8 mouse cellular contexts compared by ENCODE assay signal in the genomic region with DNA sequence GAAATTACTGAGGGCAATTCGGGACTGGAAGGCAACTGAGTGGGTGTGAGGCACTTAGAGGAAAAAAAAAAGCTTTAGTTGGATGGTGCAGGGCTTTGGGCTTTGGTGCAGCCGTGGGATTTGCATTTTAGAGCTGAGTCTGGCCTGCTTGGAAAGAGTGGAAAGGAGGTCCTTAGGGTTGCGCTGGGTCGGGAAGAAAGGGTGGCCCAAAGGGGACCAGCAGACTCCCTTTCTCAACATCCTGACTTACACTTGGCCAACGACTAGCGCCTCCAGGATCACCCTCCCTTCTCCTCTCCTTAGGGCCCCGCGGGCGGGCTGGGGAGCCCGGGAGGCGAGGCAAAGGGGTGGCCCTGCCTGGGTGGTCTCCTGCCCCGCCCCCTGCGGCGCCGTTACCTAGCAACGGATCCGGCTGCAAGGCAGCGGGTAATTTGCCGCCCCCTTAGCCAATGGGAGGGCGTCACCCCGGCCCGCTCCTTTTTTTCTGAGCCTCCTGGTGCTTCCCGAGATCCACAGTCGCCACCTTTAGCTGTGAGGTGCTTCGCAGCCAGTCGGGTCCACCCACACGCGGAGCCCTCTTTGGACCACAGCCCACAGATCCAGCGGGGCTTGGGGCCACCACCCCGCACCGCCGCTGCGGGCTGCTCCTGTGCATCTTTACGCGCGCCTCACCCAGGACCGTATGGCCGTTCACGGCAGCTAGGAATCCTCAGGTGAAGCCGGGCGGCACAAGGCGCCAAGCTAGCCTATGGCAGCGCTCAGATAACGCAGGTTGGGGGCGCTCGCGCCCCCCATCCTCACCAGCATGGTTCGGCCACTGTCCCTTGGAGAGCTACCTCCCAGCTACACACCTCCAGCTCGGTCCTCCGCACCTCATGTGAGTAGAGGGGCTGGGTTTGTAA. TPM values are rescaled to one million over a fixed set of nuclear protein-coding genes. Genes with fewer than 3 reads are reported as not detected.
DNase-seq lines count a peak whose midpoint lies in the region; ATAC-seq and TF ChIP-seq lines count a peak whose summit lies in the region.

TSS of gene Ptch2 (plus strand) at position 525 of the 902 bp plus-strand sequence.

- peak within 1 kb of the TSS; percentile 49; the same call in 1 of the 2 replicates for H3K27ac ChIP-seq in ES-Bruce4 (ENCODE audit: insufficient read depth, low read length)
- H3K27ac ChIP-seq in forebrain, embryonic 14.5 days (ENCODE audit: low read depth, low read length): peak within 1 kb of the TSS; percentile 55
- H3K27ac ChIP-seq in heart, postnatal 0 days (ENCODE audit: low read depth): peak within 1 kb of the TSS; percentile 73
- H3K27ac ChIP-seq in liver, postnatal 0 days (ENCODE audit: low read depth): 0 out of 2 replicates have a peak within 1 kb of the TSS, but pooled peaks have one; percentile 29
- H3K27ac ChIP-seq in neural tube, embryonic 15.5 days (replicated peaks): peak within 1 kb of the TSS; percentile 79

- ATAC-seq in forebrain, embryonic 14.5 days: peak; percentile 89
- ATAC-seq in heart, postnatal 0 days (ENCODE audit: insufficient read depth, low read depth): peak; percentile 67
- ATAC-seq in liver, postnatal 0 days: peak; percentile 25; the same call in 1 of the 2 replicates
- peak; percentile 90 for ATAC-seq in neural tube, embryonic 15.5 days (ENCODE audit: low FRiP score)

- no peaks in the 10 kb centered on the region for H3K9me3 ChIP-seq in ES-Bruce4 (replicated peaks; ENCODE audit: control insufficient read depth, insufficient read depth, low read length, poor library complexity, severe bottlenecking)
- H3K9me3 ChIP-seq in forebrain, embryonic 14.5 days (replicated peaks; ENCODE audit: control insufficient read depth, low read length): no peaks in the 10 kb centered on the region
- no peaks in the 10 kb centered on the region for H3K9me3 ChIP-seq in heart, postnatal 0 days (replicated peaks; ENCODE audit: control insufficient read depth, low read length)
- H3K9me3 ChIP-seq in liver, postnatal 0 days (ENCODE audit: low read length): no peaks in the 10 kb centered on the region
- H3K9me3 ChIP-seq in neural tube, embryonic 15.5 days (replicated peaks): no peaks in the 10 kb centered on the region

- peak within 1 kb of the TSS; percentile 92 for H3K4me2 ChIP-seq in forebrain, embryonic 14.5 days (ENCODE audit: low read length)
- peak within 1 kb of the TSS; percentile 81 for H3K4me2 ChIP-seq in heart, postnatal 0 days (ENCODE audit: low read depth, low read length)
- H3K4me2 ChIP-seq in liver, postnatal 0 days (ENCODE audit: low read depth, low read length): peak within 1 kb of the TSS; percentile 72
- peak within 1 kb of the TSS; percentile 94 for H3K4me2 ChIP-seq in neural tube, embryonic 15.5 days

- peak; percentile 58 for DNase-seq in brain, adult 2 months (ENCODE audit: low read depth, low spot score)
- peak; percentile 82 for DNase-seq in forebrain, embryonic 14.5 days (ENCODE audit: low spot score)
- DNase-seq in heart, postnatal 0 days (ENCODE audit: low spot score): peak; percentile 27
- DNase-seq in kidney, postnatal 36 days: peak; percentile 79 to 83
- DNase-seq in liver, postnatal 0 days: peak; percentile 57
- peak; percentile 68 to 80 for DNase-seq in thymus, postnatal 36 days

- H3K36me3 ChIP-seq in ES-Bruce4 (ENCODE audit: control insufficient read depth, insufficient read depth, low read length, poor library complexity, severe bottlenecking): no peaks in the 10 kb centered on the region
- H3K36me3 ChIP-seq in forebrain, embryonic 14.5 days (ENCODE audit: control insufficient read depth, insufficient read depth, low read length): no peaks in the 10 kb centered on the region
- no peaks in the 10 kb centered on the region for H3K36me3 ChIP-seq in heart, postnatal 0 days (replicated peaks; ENCODE audit: control insufficient read depth, insufficient read depth, low read length)
- no peaks in the 10 kb centered on the region for H3K36me3 ChIP-seq in liver, postnatal 0 days (replicated peaks; ENCODE audit: insufficient read depth, low read length)
- peaks cover 3% of the 10 kb centered on the region; the same call in 1 of the 2 replicates for H3K36me3 ChIP-seq in neural tube, embryonic 15.5 days

- TF ChIP-seq POLR2A in ES-Bruce4 (IDR thresholded peaks at IDR 0.05; ENCODE audit: insufficient read depth, low read length): no peak

- no peaks in the 10 kb centered on the region for H3K4me1 ChIP-seq in ES-Bruce4 (ENCODE audit: control insufficient read depth, insufficient read depth, low read length)
- peaks cover 13% of the 10 kb centered on the region for H3K4me1 ChIP-seq in forebrain, embryonic 14.5 days (ENCODE audit: control insufficient read depth, insufficient read depth, low read length)
- H3K4me1 ChIP-seq in heart, postnatal 0 days (ENCODE audit: control insufficient read depth, insufficient read depth): peaks cover 11% of the 10 kb centered on the region; the same call in 1 of the 2 replicates
- H3K4me1 ChIP-seq in liver, postnatal 0 days (ENCODE audit: insufficient read depth): peaks cover 20% of the 10 kb centered on the region
- peaks cover 30% of the 10 kb centered on the region for H3K4me1 ChIP-seq in neural tube, embryonic 15.5 days

- no peak for TF ChIP-seq CTCF in ES-Bruce4 (IDR thresholded peaks at IDR 0.05; ENCODE audit: low read depth, low read length)
- TF ChIP-seq CTCF in heart, postnatal 0 days (IDR thresholded peaks at IDR 0.05; ENCODE audit: low read depth): no peak
- TF ChIP-seq CTCF in liver, postnatal 0 days (IDR thresholded peaks at IDR 0.05; ENCODE audit: low read depth): no peak

- peak within 1 kb of the TSS; percentile 65 for H3K9ac ChIP-seq in ES-Bruce4 (ENCODE audit: low read depth, poor library complexity, severe bottlenecking)
- H3K9ac ChIP-seq in forebrain, embryonic 14.5 days (ENCODE audit: low read length): peak within 1 kb of the TSS; percentile 75
- H3K9ac ChIP-seq in heart, postnatal 0 days (replicated peaks; ENCODE audit: low read depth, low read length): peak within 1 kb of the TSS; percentile 55
- peak within 1 kb of the TSS; percentile 26; the same call in 1 of the 2 replicates for H3K9ac ChIP-seq in liver, postnatal 0 days (replicated peaks)
- H3K9ac ChIP-seq in neural tube, embryonic 15.5 days (replicated peaks): peak within 1 kb of the TSS; percentile 68

- H3K27me3 ChIP-seq in ES-Bruce4 (ENCODE audit: control insufficient read depth, insufficient read depth, low read length, poor library complexity, severe bottlenecking): no peaks in the 10 kb centered on the region
- peaks cover 7% of the 10 kb centered on the region; the same call in 1 of the 2 replicates for H3K27me3 ChIP-seq in forebrain, embryonic 14.5 days (replicated peaks; ENCODE audit: control insufficient read depth, insufficient read depth, low read length)
- peaks cover 6% of the 10 kb centered on the region; the same call in 1 of the 2 replicates for H3K27me3 ChIP-seq in heart, postnatal 0 days (ENCODE audit: control insufficient read depth, insufficient read depth, low read length)
- H3K27me3 ChIP-seq in liver, postnatal 0 days (ENCODE audit: insufficient read depth, low read length): peaks cover 13% of the 10 kb centered on the region
- no peaks in the 10 kb centered on the region for H3K27me3 ChIP-seq in neural tube, embryonic 15.5 days (replicated peaks)

- WGBS in forebrain, embryonic 14.5 days: under 1% methylated on average over 47 of the region's 50 CpGs
- WGBS in heart, postnatal 0 days: 2% methylated on average over 49 of the region's 50 CpGs
- WGBS in liver, postnatal 0 days (ENCODE audit: insufficient replicate concordance): 2% methylated on average over 48 of the region's 50 CpGs
- WGBS in neural tube, embryonic 15.5 days: under 1% methylated on average over 49 of the region's 50 CpGs

- TF ChIP-seq EP300 in ES-Bruce4 (IDR thresholded peaks at IDR 0.05; ENCODE audit: insufficient read depth, low read depth, low read length): 0 out of 2 replicates have a peak, but pooled peaks have one; percentile 53
- TF ChIP-seq EP300 in heart, postnatal 0 days (IDR thresholded peaks at IDR 0.05; ENCODE audit: low read depth): no peak
- TF ChIP-seq EP300 in liver, postnatal 0 days (IDR thresholded peaks at IDR 0.05; ENCODE audit: low read depth): no peak

- H3K4me3 ChIP-seq in ES-Bruce4 (ENCODE audit: low read depth, low read length): peak within 1 kb of the TSS; percentile 73
- peak within 1 kb of the TSS; percentile 53 for H3K4me3 ChIP-seq in forebrain, embryonic 14.5 days (ENCODE audit: low read depth, low read length)
- H3K4me3 ChIP-seq in heart, postnatal 0 days (ENCODE audit: low read depth, low read length): peak within 1 kb of the TSS; percentile 56
- peak within 1 kb of the TSS; percentile 44 for H3K4me3 ChIP-seq in liver, postnatal 0 days (ENCODE audit: low read depth, low read length)
- peak within 1 kb of the TSS; percentile 76 for H3K4me3 ChIP-seq in neural tube, embryonic 15.5 days (replicated peaks)

RNA-seq across cellular contexts. Expression of gene Ptch2, which starts in this region (rescaled TPM):
- 4.5 and 5.7 TPM in 2 replicates for polyA plus RNA-seq in ES-Bruce4 (2011; ENCODE audit: insufficient read depth, insufficient read length, low read depth, missing spikeins)
- polyA plus RNA-seq in forebrain, embryonic 14.5 days (2014; fragmentation: Nextera tagmentation; extraction: Ambion mirVana): 2.4 and 3.4 TPM in 2 replicates
- total RNA-seq in heart, postnatal 0 days (2014; rRNA removed; ENCODE audit: low replicate concordance): 3.2 and 3.6 TPM in 2 replicates
- polyA plus RNA-seq in heart, postnatal 0 days (2015; fragmentation: Nextera tagmentation; extraction: Ambion mirVana): 1.2 and 1.4 TPM in 2 replicates
- polyA plus RNA-seq in liver, postnatal 0 days (2015; fragmentation: Nextera tagmentation; extraction: Ambion mirVana): 0.43 and 0.52 TPM in 2 replicates
- 6.9 and 7.1 TPM in 2 replicates for polyA plus RNA-seq in neural tube, embryonic 15.5 days (2015; fragmentation: Nextera tagmentation; extraction: Ambion mirVana)

Comparison
In these comparisons a context has a peak if more than half of its experiments do, and no peak if none do; other contexts are left out.
1. Peak in every context shown above with its lines: DNase-seq, ATAC-seq, H3K4me3 ChIP-seq and H3K27ac ChIP-seq.
2. Peak in DNase-seq, ATAC-seq, H3K4me3 ChIP-seq, H3K27ac ChIP-seq, H3K9ac ChIP-seq and H3K4me2 ChIP-seq in liver, postnatal 0 days; RNA of the gene not detected or under 1 TPM.
3. H3K27ac ChIP-seq: peak in every context shown above with its lines; median percentile 79 in neural tube, embryonic 15.5 days; 73 in heart, postnatal 0 days; 55 in forebrain, embryonic 14.5 days; 49 in ES-Bruce4; 29 in liver, postnatal 0 days.
4. DNase-seq: peak in every context shown above with its lines; median percentile 82 in forebrain, embryonic 14.5 days; 81 in kidney, postnatal 36 days; 74 in thymus, postnatal 36 days; 58 in brain, adult 2 months; 57 in liver, postnatal 0 days; 27 in heart, postnatal 0 days.
5. ATAC-seq: peak in every context shown above with its lines; median percentile 90 in neural tube, embryonic 15.5 days; 89 in forebrain, embryonic 14.5 days; 67 in heart, postnatal 0 days; 25 in liver, postnatal 0 days.